Mouse (Mus musculus): ENCODE data around the gene Naif1.

DNA sequence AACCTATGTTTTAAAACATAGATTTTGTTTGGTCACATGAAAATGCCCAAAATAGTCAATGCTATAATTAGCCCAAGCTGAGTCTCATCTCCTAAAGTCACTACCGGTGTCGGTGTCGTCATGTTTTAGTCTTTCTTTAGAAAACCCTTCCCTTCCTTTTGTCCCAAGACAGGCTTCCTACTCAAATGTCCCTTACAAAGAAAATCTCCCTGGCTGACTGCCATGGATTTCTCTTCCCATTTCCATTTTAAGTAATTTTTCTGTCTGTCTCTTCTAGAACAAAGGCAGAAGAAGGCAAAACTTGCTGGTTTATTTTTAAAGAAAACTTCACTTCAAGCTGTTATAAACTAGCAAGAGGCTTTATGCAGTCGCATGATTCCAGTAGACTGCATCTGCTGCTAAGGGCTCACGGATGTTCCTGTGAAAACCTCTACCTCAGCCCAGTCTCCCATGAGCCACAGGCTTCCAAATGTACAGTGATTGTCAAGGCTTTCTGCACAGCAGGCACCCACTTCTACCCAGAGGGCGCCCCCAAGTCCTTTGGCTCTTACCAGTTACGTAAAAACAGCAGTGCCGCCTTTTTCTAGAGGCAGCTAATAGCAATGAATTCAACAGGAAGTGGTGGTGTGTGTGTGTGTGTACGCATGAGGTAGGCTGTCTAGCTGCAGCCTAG is 2.9 kb upstream of the Naif1 start:
- TF ChIP-seq CTCF (IDR thresholded peaks at IDR 0.05; ENCODE audit: control insufficient read depth, insufficient read depth, insufficient replicate concordance, low read depth, low read length) (no peak), POLR2A (IDR thresholded peaks at IDR 0.05; ENCODE audit: control insufficient read depth, low read depth, low read length) (no peak)

Measured in testis, adult 2 months (tissue).